Mouse (Mus musculus): ENCODE results near the gene Slc7a11. TPM values are rescaled to one million over a fixed set of nuclear protein-coding genes. Genes with fewer than 3 reads are reported as not detected.

Slc7a11 gene
- polyA plus RNA-seq, 2 experiments = 0.15 TPM

DNA sequence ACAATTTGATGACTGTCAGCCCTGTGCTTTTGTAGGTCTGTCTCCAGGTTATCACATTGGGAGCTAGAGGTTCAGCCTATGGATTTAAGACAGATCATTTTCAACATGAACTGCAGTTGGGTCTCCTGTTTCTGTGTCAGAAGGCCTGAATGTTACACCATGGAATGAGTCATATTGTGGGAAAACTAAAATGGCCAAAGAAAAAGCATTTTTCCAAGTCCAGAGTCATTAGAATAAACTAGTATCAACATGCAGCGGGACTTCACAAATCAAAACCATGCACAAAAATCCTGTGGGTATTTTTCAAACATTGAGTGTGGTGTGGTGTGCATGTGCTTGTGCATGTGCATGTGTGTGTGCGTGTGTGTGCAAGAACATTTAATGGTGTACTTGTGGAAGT, 482.8 kb downstream of the Slc7a11 start:
- Histone ChIP-seq H3K27me3 (ENCODE audit: control insufficient read depth, insufficient read depth, low read length) (no peaks in the 10 kb centered on the region), H3K4me1 (replicated peaks; ENCODE audit: control insufficient read depth in 2 of 2, insufficient read depth in 2 of 2, low read length in 1 of 2) (no peaks in the 10 kb centered on the region), H3K9me3 (ENCODE audit: control insufficient read depth, low read length) (no peaks in the 10 kb centered on the region), H3K9ac (replicated peaks) (no peak overlapping the region), H3K4me3 (ENCODE audit: insufficient read depth in 1 of 2, low read depth in 2 of 2, low read length in 2 of 2) (no peak overlapping the region), H3K36me3 (replicated peaks; ENCODE audit: control insufficient read depth, insufficient read depth, low read depth) (no peaks in the 10 kb centered on the region), H3K4me2 (ENCODE audit: low read depth) (no peak overlapping the region), H3K27ac (no peak overlapping the region)
- no peak for TF ChIP-seq EP300 (IDR thresholded peaks at IDR 0.05; ENCODE audit: low read depth)
- no peak for TF ChIP-seq CTCF (IDR thresholded peaks at IDR 0.05; ENCODE audit: low read depth)
- ATAC-seq (ENCODE audit: insufficient read depth) = no peak
- DNase-seq (ENCODE audit: low read depth in 3 of 3, low spot score in 3 of 3) = no peak
- 72% methylated on average over 2 of the region's 2 CpGs for WGBS (ENCODE audit: insufficient replicate concordance)

GRCm38 (mm10) chr3:49946845-49947244, 496.6 kb downstream of the Slc7a11 start:
- ATAC-seq (ENCODE audit: insufficient read depth) (no peak), DNase-seq (ENCODE audit: low read depth in 3 of 3, low spot score in 3 of 3) (no peak)
- Histone ChIP-seq H3K9me3 (ENCODE audit: control insufficient read depth, low read length) (no peaks in the 10 kb centered on the region), H3K4me3 (ENCODE audit: insufficient read depth in 1 of 2, low read depth in 2 of 2, low read length in 2 of 2) (no peak overlapping the region), H3K27me3 (ENCODE audit: control insufficient read depth, insufficient read depth, low read length) (no peaks in the 10 kb centered on the region), H3K9ac (replicated peaks) (no peak overlapping the region), H3K27ac (no peak overlapping the region), H3K36me3 (replicated peaks; ENCODE audit: control insufficient read depth, insufficient read depth, low read depth) (no peaks in the 10 kb centered on the region), H3K4me1 (replicated peaks; ENCODE audit: control insufficient read depth in 2 of 2, insufficient read depth in 2 of 2, low read length in 1 of 2) (no peaks in the 10 kb centered on the region), H3K4me2 (ENCODE audit: low read depth) (no peak overlapping the region)
- 38% methylated on average over 2 of the region's 2 CpGs for WGBS (ENCODE audit: insufficient replicate concordance)
- no peak for TF ChIP-seq CTCF (IDR thresholded peaks at IDR 0.05; ENCODE audit: low read depth)
- TF ChIP-seq EP300 (IDR thresholded peaks at IDR 0.05; ENCODE audit: low read depth) = no peak

DNA sequence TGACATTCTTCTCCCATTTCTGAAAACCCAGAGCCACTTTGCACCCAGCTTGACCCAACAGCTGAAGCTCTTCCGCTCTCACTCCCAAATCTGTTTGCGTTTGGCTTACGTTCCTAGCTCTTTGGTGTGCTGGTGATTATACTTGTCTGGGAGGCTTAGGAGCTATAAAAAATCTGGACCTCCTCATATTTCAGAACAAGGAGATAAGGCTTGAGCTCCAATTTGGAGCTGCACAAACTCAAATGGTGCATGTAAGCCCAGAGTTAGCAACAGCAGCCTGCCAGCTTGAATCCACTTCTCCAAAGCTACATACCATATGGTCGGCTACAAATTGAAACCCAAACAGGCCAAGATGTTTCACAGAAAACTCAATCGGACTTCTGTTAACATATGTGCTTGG, 498.6 kb downstream of the Slc7a11 start:
- H3K4me2 ChIP-seq (ENCODE audit: low read depth) = no peak overlapping the region
- no peaks in the 10 kb centered on the region for H3K36me3 ChIP-seq (replicated peaks; ENCODE audit: control insufficient read depth, insufficient read depth, low read depth)
- TF ChIP-seq CTCF (IDR thresholded peaks at IDR 0.05; ENCODE audit: low read depth) = no peak
- no peak for TF ChIP-seq EP300 (IDR thresholded peaks at IDR 0.05; ENCODE audit: low read depth)
- DNase-seq (ENCODE audit: low read depth in 3 of 3, low spot score in 3 of 3) = no peak
- no peak for ATAC-seq (ENCODE audit: insufficient read depth)
- 56% methylated on average over 5 of the region's 5 CpGs for WGBS (ENCODE audit: insufficient replicate concordance)
- no peaks in the 10 kb centered on the region for H3K9me3 ChIP-seq (ENCODE audit: control insufficient read depth, low read length)
- H3K27ac ChIP-seq = no peak overlapping the region
- H3K27me3 ChIP-seq (ENCODE audit: control insufficient read depth, insufficient read depth, low read length) = no peaks in the 10 kb centered on the region
- no peaks in the 10 kb centered on the region for H3K4me1 ChIP-seq (replicated peaks; ENCODE audit: control insufficient read depth in 2 of 2, insufficient read depth in 2 of 2, low read length in 1 of 2)
- no peak overlapping the region for H3K9ac ChIP-seq (replicated peaks)
- no peak overlapping the region for H3K4me3 ChIP-seq (ENCODE audit: insufficient read depth in 1 of 2, low read depth in 2 of 2, low read length in 2 of 2)

DNA sequence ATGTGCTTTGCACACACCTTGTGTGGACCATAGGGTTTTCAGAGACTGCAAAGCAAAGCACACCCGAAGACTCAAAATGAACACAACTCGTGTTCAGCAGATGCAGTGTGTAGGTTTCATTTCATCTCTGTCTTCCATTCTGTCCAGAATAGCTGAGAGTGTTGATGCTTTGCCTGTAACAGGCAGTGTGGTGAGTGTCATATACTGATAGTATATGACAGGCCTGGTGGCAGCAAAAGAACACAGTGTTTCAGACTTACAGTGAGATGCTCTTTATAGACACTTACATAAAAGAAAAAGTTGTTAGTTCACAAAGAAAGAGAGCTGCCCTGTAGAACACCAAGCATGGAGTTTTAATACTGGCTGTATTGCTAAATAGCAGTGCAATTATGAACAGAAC, 505.8 kb downstream of the Slc7a11 start:
- Histone ChIP-seq H3K4me1 (replicated peaks; ENCODE audit: control insufficient read depth in 2 of 2, insufficient read depth in 2 of 2, low read length in 1 of 2) (no peaks in the 10 kb centered on the region), H3K9me3 (ENCODE audit: control insufficient read depth, low read length) (no peaks in the 10 kb centered on the region), H3K4me3 (ENCODE audit: insufficient read depth in 1 of 2, low read depth in 2 of 2, low read length in 2 of 2) (no peak overlapping the region), H3K9ac (replicated peaks) (no peak overlapping the region), H3K36me3 (replicated peaks; ENCODE audit: control insufficient read depth, insufficient read depth, low read depth) (no peaks in the 10 kb centered on the region), H3K27me3 (ENCODE audit: control insufficient read depth, insufficient read depth, low read length) (no peaks in the 10 kb centered on the region), H3K4me2 (ENCODE audit: low read depth) (no peak overlapping the region), H3K27ac (no peak overlapping the region)
- TF ChIP-seq CTCF (IDR thresholded peaks at IDR 0.05; ENCODE audit: low read depth) = no peak
- no peak for TF ChIP-seq EP300 (IDR thresholded peaks at IDR 0.05; ENCODE audit: low read depth)
- WGBS (ENCODE audit: insufficient replicate concordance) = 36% methylated on average over 2 of the region's 2 CpGs
- DNase-seq (ENCODE audit: low read depth in 3 of 3, low spot score in 3 of 3) = no peak
- ATAC-seq (ENCODE audit: insufficient read depth) = no peak

GRCm38 (mm10) chr3:49929496-49929895, 513.9 kb downstream of the Slc7a11 start:
- Histone ChIP-seq H3K4me2 (ENCODE audit: low read depth) (no peak overlapping the region), H3K9me3 (ENCODE audit: control insufficient read depth, low read length) (no peaks in the 10 kb centered on the region), H3K27ac (no peak overlapping the region), H3K36me3 (replicated peaks; ENCODE audit: control insufficient read depth, insufficient read depth, low read depth) (no peaks in the 10 kb centered on the region), H3K4me1 (replicated peaks; ENCODE audit: control insufficient read depth in 2 of 2, insufficient read depth in 2 of 2, low read length in 1 of 2) (no peaks in the 10 kb centered on the region), H3K27me3 (ENCODE audit: control insufficient read depth, insufficient read depth, low read length) (no peaks in the 10 kb centered on the region), H3K4me3 (ENCODE audit: insufficient read depth in 1 of 2, low read depth in 2 of 2, low read length in 2 of 2) (no peak overlapping the region), H3K9ac (replicated peaks) (no peak overlapping the region)
- DNase-seq (ENCODE audit: low read depth in 3 of 3, low spot score in 3 of 3) = no peak
- no peak for TF ChIP-seq EP300 (IDR thresholded peaks at IDR 0.05; ENCODE audit: low read depth)
- TF ChIP-seq CTCF (IDR thresholded peaks at IDR 0.05; ENCODE audit: low read depth) = no peak
- ATAC-seq (ENCODE audit: insufficient read depth) = no peak

All from liver, embryonic 14.5 days (tissue).